Mouse (Mus musculus) ES-E14 (cell line): ENCODE measurements at regions not wholly inside any gene's neighbourhood (a gene's known extent, or its start where the extent isn't known, plus 50 kb on each side); places are given as distances from the start of the nearest gene placed in this dataset.

Experiments
- CHD2 ChIP-seq: IDR thresholded peaks from 2 replicates; pipeline ENCODE4 v1.6.1; 2014; ENCODE audit warnings: mild to moderate bottlenecking, low read depth, low read length, inconsistent platforms
- HCFC1 ChIP-seq: IDR thresholded peaks from 2 replicates; pipeline ENCODE4 v1.6.1; 2012; ENCODE audit warnings: low read length, inconsistent platforms, borderline replicate concordance; ENCODE audit not compliant: insufficient read depth
- ZC3H11A ChIP-seq: IDR thresholded peaks from 2 replicates; pipeline ENCODE4 v1.6.1; 2012; ENCODE audit warnings: low read depth, mild to moderate bottlenecking, inconsistent platforms, low read length, borderline replicate concordance
- ZNF384 ChIP-seq: IDR thresholded peaks from 2 replicates; pipeline ENCODE4 v1.6.1; 2012; ENCODE audit warnings: low read depth, low read length, inconsistent platforms

DNA sequence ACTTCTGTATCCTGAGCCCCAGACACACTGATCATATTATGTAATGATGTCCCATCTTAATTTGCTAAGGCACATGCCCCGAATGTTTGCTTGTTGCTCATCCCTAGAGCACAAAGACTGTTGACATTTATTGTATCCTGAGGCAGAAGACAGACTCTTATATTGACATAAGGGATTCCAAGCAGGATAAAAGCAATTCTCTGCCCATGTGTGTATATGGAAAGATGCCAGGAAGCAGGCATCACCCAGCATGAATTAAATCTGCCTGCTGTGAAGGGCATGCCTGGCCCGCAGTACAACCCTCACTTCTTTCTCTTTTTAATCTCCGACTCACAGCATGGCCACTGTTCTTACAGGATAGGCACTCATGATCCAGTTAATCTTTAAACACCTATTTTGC lies 125.3 kb downstream of the Usp46 start:
- TF ChIP-seq ZNF384, result no peak
- TF ChIP-seq CHD2, result no peak
- no peak for TF ChIP-seq ZC3H11A
- TF ChIP-seq HCFC1, result no peak
